Mouse (Mus musculus) kidney, adult 2 months (tissue): ENCODE data around the gene Rpl36.

ENCODE experiments used
- CTCF ChIP-seq: fragments of 200-500 bp; conservative IDR thresholded peaks from 2 replicates; pipeline ENCODE4 v1.5.1; 2011; ENCODE audit warnings: low read depth, mild to moderate bottlenecking, control low read depth, low read length, moderate library complexity, mixed read lengths; ENCODE audit not compliant: insufficient read depth, insufficient read length
- POLR2A ChIP-seq: fragments of 200-500 bp; IDR thresholded peaks from one replicate; pipeline ENCODE4 v1.6.1; 2011; ENCODE audit warnings: low read depth, low read length, control low read depth

GRCm38 (mm10) chr17:56604422-56604821 lies 8.8 kb upstream of the Rpl36 start:
- TF ChIP-seq POLR2A: no peak
- TF ChIP-seq CTCF: no peak
